In the genomic region with DNA sequence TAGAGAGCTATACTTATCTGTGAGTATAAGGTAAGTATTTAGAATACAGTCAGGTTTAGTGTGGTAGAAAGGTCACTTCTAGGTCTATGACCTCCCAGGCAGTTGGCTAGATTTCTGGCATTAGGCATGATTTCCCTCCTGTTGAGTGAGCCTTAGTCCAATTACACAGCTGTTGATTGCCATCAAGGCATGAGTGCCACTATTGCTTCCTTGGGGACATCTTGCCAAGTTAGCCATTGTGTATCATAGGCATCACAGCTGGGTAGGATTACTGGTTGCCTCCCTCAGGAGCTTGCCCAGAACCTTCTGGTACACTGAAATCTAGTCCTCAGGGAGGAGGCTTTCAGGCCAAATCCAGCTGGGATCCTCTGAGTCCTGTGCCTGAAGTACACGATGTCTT, we compare ENCODE assay signal across 29 mouse cellular contexts. TPM values are rescaled to one million over a fixed set of nuclear protein-coding genes. Genes with fewer than 3 reads are reported as not detected.
"Had no signal": no experiment of that assay in that cellular context is flagged by ENCODE, and none has a peak within 500 bp of the region (broad histone marks: within the 10 kb centered on the region; RNA-seq: fewer than 3 reads in every experiment).

No protein-coding gene starts in this region.

- DNase-seq: liver, postnatal 0 days; lung, adult 2 months; lung, postnatal 14 days; lung, postnatal 36 days; retina, postnatal 1 day; right cerebral cortex, adult 18-20 months; right cerebral cortex, postnatal 25 days; right cerebral cortex, postnatal 4 days; spleen, adult 18-20 months; thymus, adult 18-20 months; thymus, postnatal 14 days; thymus, postnatal 36 days had no signal

- H3K4me3 ChIP-seq: lung, embryonic 15.5 days; megakaryocyte, embryonic 14.5 days; midbrain, embryonic 13.5 days; midbrain, embryonic 15.5 days; neural tube, embryonic 13.5 days; neural tube, embryonic 15.5 days had no signal

- H3K4me2 ChIP-seq: lung, embryonic 15.5 days; midbrain, embryonic 11.5 days; midbrain, embryonic 13.5 days; midbrain, embryonic 15.5 days; neural tube, embryonic 13.5 days; neural tube, embryonic 15.5 days had no signal

- H3K9me3 ChIP-seq: lung, embryonic 15.5 days; midbrain, embryonic 13.5 days; midbrain, embryonic 15.5 days; neural tube, embryonic 13.5 days; neural tube, embryonic 15.5 days had no signal

- H3K36me3 ChIP-seq: lung, embryonic 15.5 days; midbrain, embryonic 13.5 days; midbrain, embryonic 15.5 days; neural tube, embryonic 13.5 days; neural tube, embryonic 15.5 days had no signal

- H3K27ac ChIP-seq: lung, embryonic 15.5 days; macrophage; midbrain, embryonic 13.5 days; midbrain, embryonic 15.5 days; neural tube, embryonic 13.5 days; neural tube, embryonic 15.5 days had no signal

- H3K4me1 ChIP-seq: lung, embryonic 15.5 days; megakaryocyte, embryonic 14.5 days; midbrain, embryonic 13.5 days; midbrain, embryonic 15.5 days; neural tube, embryonic 13.5 days; neural tube, embryonic 15.5 days had no signal

- H3K27me3 ChIP-seq: lung, embryonic 15.5 days; midbrain, embryonic 13.5 days; midbrain, embryonic 15.5 days; neural tube, embryonic 13.5 days; neural tube, embryonic 15.5 days had no signal

- H3K9ac ChIP-seq: liver, postnatal 0 days; lung, embryonic 15.5 days; midbrain, embryonic 13.5 days; midbrain, embryonic 15.5 days; neural tube, embryonic 13.5 days; neural tube, embryonic 15.5 days had no signal

- ATAC-seq: liver, postnatal 0 days; lung, postnatal 0 days; midbrain, embryonic 13.5 days; midbrain, embryonic 15.5 days had no signal

RNA-seq across cellular contexts. Expression of a gene that starts 9.8 kb away (rescaled TPM):
- total RNA-seq: monocyte, adult 5-6 weeks had no signal
- polyA plus RNA-seq: lung, postnatal 0 days; neural tube, embryonic 11.5 days; small intestine, adult 2 months had no signal

RNA-seq across cellular contexts. Expression of a gene that starts 13.5 kb away (rescaled TPM):
- total RNA-seq: megakaryocyte progenitor cell, adult 5-6 weeks; monocyte, adult 5-6 weeks had no signal
- polyA plus RNA-seq: liver, postnatal 0 days; lung, adult 2 months; lung, embryonic 15.5 days; lung, postnatal 0 days; macrophage; midbrain, embryonic 11.5 days; midbrain, embryonic 13.5 days; midbrain, embryonic 15.5 days; neural tube, embryonic 11.5 days; neural tube, embryonic 13.5 days; neural tube, embryonic 15.5 days; small intestine, adult 2 months; stomach, embryonic 14.5 days; stomach, embryonic 16.5 days; thymus, postnatal 0 days had no signal

RNA-seq across cellular contexts. Expression of a gene that starts 29.7 kb away (rescaled TPM):
- total RNA-seq: megakaryocyte progenitor cell, adult 5-6 weeks; monocyte, adult 5-6 weeks had no signal
- polyA plus RNA-seq: liver, postnatal 0 days; lung, adult 2 months; lung, embryonic 15.5 days; lung, postnatal 0 days; macrophage; midbrain, embryonic 11.5 days; midbrain, embryonic 13.5 days; midbrain, embryonic 15.5 days; neural tube, embryonic 11.5 days; neural tube, embryonic 13.5 days; small intestine, adult 2 months; stomach, embryonic 14.5 days; stomach, embryonic 16.5 days; thymus, postnatal 0 days had no signal

RNA-seq across cellular contexts. Expression of a gene that starts 50.7 kb away (rescaled TPM):
- total RNA-seq: megakaryocyte progenitor cell, adult 5-6 weeks; midbrain, postnatal 0 days; monocyte, adult 5-6 weeks had no signal
- polyA plus RNA-seq: liver, postnatal 0 days; lung, adult 2 months; lung, embryonic 15.5 days; lung, postnatal 0 days; macrophage; midbrain, embryonic 11.5 days; midbrain, embryonic 15.5 days; neural tube, embryonic 11.5 days; small intestine, adult 2 months; stomach, embryonic 16.5 days; thymus, postnatal 0 days had no signal
